Mouse (Mus musculus): ENCODE results near the gene Drd2.

The Drd2 gene

GRCm38 (mm10) chr9:49452396-49452795, 112.0 kb downstream of the Drd2 start:
- in situ Hi-C loops (cut with MboI, MseI), result no loop called here

GRCm38 (mm10) chr9:49456136-49456535, 115.7 kb downstream of the Drd2 start:
- in situ Hi-C loops (cut with MboI, MseI), result no loop called here
